Mouse (Mus musculus) left cerebral cortex, postnatal 25 days (tissue): Measurements from ENCODE around the gene Zfp385b. TPM values are rescaled to one million over a fixed set of nuclear protein-coding genes. Genes with fewer than 3 reads are reported as not detected.

ENCODE experiments used
- total RNA-seq, 2 experiments: library from RNA; stranded (reverse); gene quantifications; 2 replicates each; pipeline ENCODE4 v1.2.3; 2021

Zfp385b gene
- total RNA-seq, 2 experiments from 2014 or later, result 46.6 to 56.4 TPM

Other genes starting within 250 kb of the Zfp385b start
- 10 to 100 TPM; 22.0 to 23.4 TPM for gene Cwc22, start 126.7 kb upstream of the Zfp385b start, total RNA-seq